Mouse (Mus musculus) B cell, adult (primary cell): ENCODE measurements around the gene Ttll9. TPM values are rescaled to one million over a fixed set of nuclear protein-coding genes. Genes with fewer than 3 reads are reported as not detected.

Source experiments
- total RNA-seq: library from RNA; stranded (reverse); gene quantifications from 4 replicates; pipeline ENCODE4 v1.2.4, GENCODE M21; 2023; ENCODE audit not compliant: inconsistent age

Gene Ttll9
- total RNA-seq: not detected in 4 replicates

GRCm38 (mm10) chr2:152962091-152962793, at the start of gene Ttll9:
TSS of gene Ttll9 (plus strand) at chr2:152962485.

GRCm38 (mm10) chr2:152933048-152933447, 29.2 kb upstream of the Ttll9 start, which contains the start of gene Foxs1:
TSS of gene Foxs1 (minus strand) at chr2:152933208.

GRCm38 (mm10) chr2:152951065-152951849, 11.0 kb upstream of the Ttll9 start, which contains the start of gene Dusp15:
TSS of gene Dusp15 (minus strand) at chr2:152951698.

GRCm38 (mm10) chr2:153014758-153015593, 52.7 kb downstream of the Ttll9 start, which contains the start of gene Pdrg1:
TSS of gene Pdrg1 (minus strand) at chr2:153015427.

GRCm38 (mm10) chr2:153031126-153032082, 69.1 kb downstream of the Ttll9 start, which contains the start of gene Xkr7:
TSS of gene Xkr7 (plus strand) at chr2:153031852.

Other genes with a start within 250 kb of the Ttll9 start
- gene Id1, start 226.2 kb upstream of the Ttll9 start, total RNA-seq: 0.51 to 0.61 TPM (median 0.57 TPM) in 3 of 4 replicates, not detected in the other
- gene Cox4i2, start 208.3 kb upstream of the Ttll9 start, total RNA-seq: not detected in 4 replicates
- gene Bcl2l1, start 130.8 kb upstream of the Ttll9 start, total RNA-seq: 8.4 to 9.1 TPM (median 8.9 TPM) in 4 replicates
- 1.9 to 3.5 TPM (median 2.4 TPM) in 4 replicates for gene Tpx2, start 114.5 kb upstream of the Ttll9 start, total RNA-seq
- gene Mylk2, start 51.1 kb upstream of the Ttll9 start, total RNA-seq: not detected in 4 replicates
- not detected in 4 replicates for gene Foxs1, start 29.3 kb upstream of the Ttll9 start, total RNA-seq
- gene Dusp15, start 10.8 kb upstream of the Ttll9 start, total RNA-seq: not detected in 4 replicates
- gene Pdrg1, start 52.9 kb downstream of the Ttll9 start, total RNA-seq: 47.8 to 66.6 TPM (median 54.0 TPM) in 4 replicates
- not detected in 4 replicates for gene Xkr7, start 69.4 kb downstream of the Ttll9 start, total RNA-seq
- not detected in 4 replicates for gene Ccm2l, start 103.5 kb downstream of the Ttll9 start, total RNA-seq
- 141 to 170 TPM (median 156 TPM) in 4 replicates for gene Hck, start 146.0 kb downstream of the Ttll9 start, total RNA-seq
- gene Tm9sf4, start 198.8 kb downstream of the Ttll9 start, total RNA-seq: 70.9 to 97.2 TPM (median 87.3 TPM) in 4 replicates